Mouse (Mus musculus) CH12.LX (cell line): ENCODE data around the gene Sphk1.

Source experiments
- CTCF ChIP-seq, 2 experiments: IDR thresholded peaks in 1 of 2; conservative IDR thresholded peaks in 1 of 2; 2 replicates each; pipeline ENCODE4 v1.5.1; 2011 to 2012; ENCODE audit warnings: low read depth in 2 of 2, low read length in 2 of 2, improper control_type of control experiment in 1 of 2, inconsistent platforms in 1 of 2, mild to moderate bottlenecking in 1 of 2, moderate library complexity in 1 of 2
- EP300 ChIP-seq: IDR thresholded peaks from 2 replicates; pipeline ENCODE4 v1.6.1; 2011; ENCODE audit warnings: low read length, improper control_type of control experiment
- ETS1 ChIP-seq: conservative IDR thresholded peaks from 2 replicates; pipeline ENCODE4 v1.6.1; 2012; ENCODE audit warnings: low read depth, mild to moderate bottlenecking, inconsistent platforms, low read length, improper control_type of control experiment, moderate library complexity
- MXI1 ChIP-seq: IDR thresholded peaks from 2 replicates; pipeline ENCODE4 v1.6.1; 2011; ENCODE audit warnings: mild to moderate bottlenecking, low read depth, low read length, improper control_type of control experiment
- NRF1 ChIP-seq: IDR thresholded peaks from 2 replicates; pipeline ENCODE4 v1.6.1; 2014; ENCODE audit warnings: low read depth, mild to moderate bottlenecking, inconsistent platforms, low read length, improper control_type of control experiment, moderate library complexity
- ZC3H11A ChIP-seq: IDR thresholded peaks from 2 replicates; pipeline ENCODE4 v1.6.1; 2012; ENCODE audit warnings: low read depth, mild to moderate bottlenecking, inconsistent platforms, low read length, improper control_type of control experiment
- ZNF384 ChIP-seq: IDR thresholded peaks from 2 replicates; pipeline ENCODE4 v1.6.1; 2012; ENCODE audit warnings: low read depth, low read length, improper control_type of control experiment, inconsistent platforms

DNA sequence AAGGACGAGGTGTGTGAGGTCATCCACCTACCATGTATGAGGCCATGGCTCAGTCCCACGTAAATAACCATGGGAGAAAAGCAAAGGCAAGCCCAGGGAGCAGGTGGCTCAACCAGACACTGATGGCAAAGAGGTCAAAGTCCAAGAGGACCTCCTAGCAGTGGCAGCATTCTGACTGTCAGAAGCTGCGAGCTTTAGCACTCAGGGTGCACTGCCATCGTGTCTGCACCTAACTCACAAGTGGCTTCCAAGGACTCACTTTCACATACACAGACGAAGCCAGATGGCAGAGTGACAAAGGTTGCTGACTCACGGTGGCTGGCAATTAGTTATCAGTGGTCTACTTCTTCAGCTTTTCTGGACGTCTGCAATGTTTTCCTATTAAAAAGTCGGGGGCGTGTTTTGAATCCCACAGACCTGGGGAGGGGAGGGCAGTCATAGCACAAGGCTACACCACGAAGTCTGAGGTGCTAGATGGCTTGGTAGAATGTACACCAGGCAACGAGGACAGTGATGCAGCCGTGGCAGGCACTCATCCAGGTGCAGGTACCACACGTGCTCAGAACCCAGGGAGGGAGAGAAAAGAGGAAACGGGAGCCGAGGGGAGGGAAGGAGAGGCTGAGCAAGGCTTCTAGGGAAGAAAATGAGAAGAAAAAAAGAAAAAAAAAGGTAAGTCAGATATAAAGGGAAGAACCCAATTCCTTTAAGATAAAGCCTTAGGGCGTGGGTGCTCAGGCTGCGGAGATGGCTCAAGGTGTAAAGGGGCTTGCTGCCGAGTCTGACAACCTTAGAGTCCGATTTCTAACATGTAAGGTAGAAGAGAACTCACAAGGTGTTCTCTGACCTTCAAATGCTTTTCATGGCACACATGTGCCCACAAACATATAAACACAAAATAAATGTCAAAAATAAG is 41.3 kb downstream of the Sphk1 start:
- TF ChIP-seq ZC3H11A = no peak
- no peak for TF ChIP-seq MXI1
- no peak for TF ChIP-seq NRF1
- TF ChIP-seq EP300 = no peak
- no peak for TF ChIP-seq ZNF384
- TF ChIP-seq CTCF (conservative IDR thresholded peaks at IDR 0.05 in 1 of 2, IDR thresholded peaks at IDR 0.05 in 1 of 2; ENCODE audit: low read depth in 2 of 2, low read length in 2 of 2) = no peak
- TF ChIP-seq ETS1 = no peak
